Mouse (Mus musculus) left cerebral cortex, postnatal 10 days (tissue): ENCODE measurements around the gene Pip5k1a. TPM values are rescaled to one million over a fixed set of nuclear protein-coding genes. Genes with fewer than 3 reads are reported as not detected.
"Not testable (repeated sequence)": the region's sequence is repeated elsewhere in the genome, so short reads cannot be mapped to it uniquely, and the experiment has no call there.

ENCODE experiments used
- DNase-seq, 2 experiments: peaks; one replicate each; pipeline ENCODE4 v3.0.0; 2021 to 2022; ENCODE audit warnings: low spot score in 2 of 2, mixed read lengths in 1 of 2; ENCODE audit errors: extremely low spot score in 1 of 2
- intact Hi-C: fragments of 180-260 bp; cut with DNase I; formaldehyde crosslinking; loops from one replicate; pipeline ENCODE4 v1.15.1; 2025
- total RNA-seq, 2 experiments: library from RNA; stranded (reverse); gene quantifications; 2 replicates each; pipeline ENCODE4 v1.2.3; 2021

Pip5k1a gene
- total RNA-seq, 2 experiments from 2014 or later = 27.8 to 29.2 TPM

GRCm38 (mm10) chr3:95124972-95125371 is 18.2 kb upstream of the Pip5k1a start:
- intact Hi-C loops = no loop called here
- DNase-seq = peak; percentile 44 to 77

GRCm38 (mm10) chr3:95124246-95124645 is 17.5 kb upstream of the Pip5k1a start, which contains the start of gene Tmod4:
Tmod4 (plus strand) TSS chr3:95124476.
- DNase-seq = peak in 1 of 2 experiments; percentile 29
- intact Hi-C loops = no loop called here

- peak in 1 of 2 experiments; percentile 58 for DNase-seq
- intact Hi-C loops = no loop called here
These were observed 14.8 kb upstream of the Pip5k1a start for GRCm38 (mm10) chr3:95121580-95121979.

- no peak for DNase-seq
- intact Hi-C loops = no loop called here
These were observed 11.0 kb upstream of the Pip5k1a start for GRCm38 (mm10) chr3:95117751-95118150.

GRCm38 (mm10) chr3:95112760-95113159 is 6.0 kb upstream of the Pip5k1a start:
- DNase-seq = no peak
- intact Hi-C loops = no loop called here

GRCm38 (mm10) chr3:95110911-95111726 is 4.4 kb upstream of the Pip5k1a start, which contains the start of gene Vps72:
Vps72 (plus strand) TSS chr3:95111022.
- intact Hi-C loops = no loop called here
- DNase-seq = peak; percentile 87 to 92

GRCm38 (mm10) chr3:95107898-95108297 is 1.2 kb upstream of the Pip5k1a start:
- intact Hi-C loops = loop anchor here (10.0 kb wide), 1 partner anchor 53 kb away; no protein-coding TSS in a partner anchor
- no peak for DNase-seq

GRCm38 (mm10) chr3:95107308-95107707 is 578 bp upstream of the Pip5k1a start:
- intact Hi-C loops = loop anchor here (10.0 kb wide), 1 partner anchor 53 kb away; no protein-coding TSS in a partner anchor
- not testable (repeated sequence) for DNase-seq

GRCm38 (mm10) chr3:95105586-95106337 is 968 bp downstream of the Pip5k1a start:
- intact Hi-C loops = loop anchor here (10.0 kb wide), 1 partner anchor 51 kb away; no protein-coding TSS in a partner anchor

GRCm38 (mm10) chr3:95105121-95105520 is 1.6 kb downstream of the Pip5k1a start:
- DNase-seq = no peak
- intact Hi-C loops = loop anchor here (10.0 kb wide), 1 partner anchor 50 kb away; no protein-coding TSS in a partner anchor

More at GRCm38 (mm10) chr3:95105586-95106337, 968 bp downstream of the Pip5k1a start:
- no peak for DNase-seq

GRCm38 (mm10) chr3:95100854-95101253 is 5.9 kb downstream of the Pip5k1a start:
- intact Hi-C loops = loop anchor here (10.0 kb wide), 1 partner anchor 46 kb away; no protein-coding TSS in a partner anchor
- DNase-seq = no peak

GRCm38 (mm10) chr3:95088071-95088470 is 18.7 kb downstream of the Pip5k1a start:
- DNase-seq = no peak
- intact Hi-C loops = no loop called here

GRCm38 (mm10) chr3:95071606-95072005 is 35.1 kb downstream of the Pip5k1a start:
- intact Hi-C loops = no loop called here
- no peak for DNase-seq

GRCm38 (mm10) chr3:95066570-95066969 is 40.2 kb downstream of the Pip5k1a start:
- no peak for DNase-seq
- intact Hi-C loops = no loop called here

GRCm38 (mm10) chr3:95066095-95066494 is 40.6 kb downstream of the Pip5k1a start:
- DNase-seq = no peak
- intact Hi-C loops = no loop called here

GRCm38 (mm10) chr3:95065553-95065952 is 41.2 kb downstream of the Pip5k1a start:
- intact Hi-C loops = no loop called here

GRCm38 (mm10) chr3:95063741-95064140 is 43.0 kb downstream of the Pip5k1a start:
- intact Hi-C loops = no loop called here
- no peak for DNase-seq

More at GRCm38 (mm10) chr3:95065553-95065952, 41.2 kb downstream of the Pip5k1a start:
- no peak for DNase-seq

GRCm38 (mm10) chr3:95058078-95058477 is 48.7 kb downstream of the Pip5k1a start:
- intact Hi-C loops = loop anchor here (10.0 kb wide), 1 partner anchor 47 kb away; the partner anchor contains the start of gene Pip5k1a
- peak in 1 of 2 experiments; percentile 45 for DNase-seq

GRCm38 (mm10) chr3:95056275-95056674 is 50.5 kb downstream of the Pip5k1a start:
- intact Hi-C loops = loop anchor here (10.0 kb wide), 1 partner anchor 49 kb away; the partner anchor contains the start of gene Pip5k1a

More at GRCm38 (mm10) chr3:95056275-95056674, 50.5 kb downstream of the Pip5k1a start:
- DNase-seq = no peak
